In the genomic region with DNA sequence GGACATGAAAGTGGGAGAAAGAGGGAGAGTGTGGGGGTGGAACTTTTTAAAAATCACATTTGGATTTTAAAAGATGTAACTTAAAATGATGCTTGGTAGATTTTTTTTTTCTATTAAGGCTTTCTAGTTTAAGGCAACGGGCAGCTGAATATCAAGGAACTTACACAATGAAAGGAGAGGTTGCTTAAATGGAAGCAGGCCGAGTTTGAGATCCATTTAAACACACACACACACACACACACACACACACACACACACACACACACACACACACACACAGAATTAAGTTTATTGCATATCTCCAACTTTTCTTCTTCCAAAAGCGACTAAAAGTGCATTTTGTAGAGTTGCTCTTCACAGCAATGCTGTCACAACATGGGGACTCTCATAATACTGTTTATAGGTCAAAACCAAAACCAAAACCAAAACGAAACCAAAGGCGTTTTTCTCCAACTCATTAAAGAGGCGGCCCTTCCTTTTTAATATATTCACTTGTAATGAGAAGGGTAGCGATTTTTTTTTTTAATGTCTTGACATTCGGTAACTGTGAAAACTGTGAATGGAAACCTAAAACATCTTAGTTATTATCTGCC, we compare ENCODE assay signal across 7 mouse cellular contexts. TPM values are rescaled to one million over a fixed set of nuclear protein-coding genes. Genes with fewer than 3 reads are reported as not detected.
DNase-seq lines count a peak whose midpoint lies in the region; ATAC-seq and TF ChIP-seq lines count a peak whose summit lies in the region.

No protein-coding gene starts in this region.

- no peak for TF ChIP-seq CTCF in lung, embryonic 14.5 days (IDR thresholded peaks at IDR 0.05; ENCODE audit: low read depth)

- no peak for ATAC-seq in lung, embryonic 14.5 days (ENCODE audit: insufficient read depth)
- no peak for ATAC-seq in embryonic facial prominence, embryonic 14.5 days (ENCODE audit: low read depth)
- no peak for ATAC-seq in intestine, embryonic 16.5 days
- no peak for ATAC-seq in neural tube, embryonic 14.5 days (ENCODE audit: low read depth)

- DNase-seq in lung, embryonic 14.5 days: peak; percentile 51
- no peak for DNase-seq in lung, postnatal 10 days
- no peak for DNase-seq in embryonic facial prominence, embryonic 14.5 days (ENCODE audit: low spot score)
- DNase-seq in B cell, adult 2 months: no peak
- DNase-seq in spleen, postnatal 14 days (ENCODE audit: low spot score in 2 of 2): no peak

- no peaks in the 10 kb centered on the region for H3K9me3 ChIP-seq in lung, embryonic 14.5 days (ENCODE audit: low read depth, low read length)
- H3K9me3 ChIP-seq in embryonic facial prominence, embryonic 14.5 days (ENCODE audit: control insufficient read depth, low read length): no peaks in the 10 kb centered on the region
- no peaks in the 10 kb centered on the region for H3K9me3 ChIP-seq in intestine, embryonic 16.5 days (ENCODE audit: control insufficient read depth, low read length)
- no peaks in the 10 kb centered on the region for H3K9me3 ChIP-seq in neural tube, embryonic 14.5 days (ENCODE audit: control insufficient read depth, low read length)

- WGBS in lung, embryonic 14.5 days: 9% methylated on average over 8 of the region's 8 CpGs
- 12% methylated on average over 8 of the region's 8 CpGs for WGBS in embryonic facial prominence, embryonic 14.5 days
- WGBS in intestine, embryonic 16.5 days: 27% methylated on average over 8 of the region's 8 CpGs
- WGBS in neural tube, embryonic 14.5 days: 7% methylated on average over 8 of the region's 8 CpGs

- peaks cover 3% of the 10 kb centered on the region for H3K4me1 ChIP-seq in lung, embryonic 14.5 days (ENCODE audit: insufficient read depth)
- H3K4me1 ChIP-seq in embryonic facial prominence, embryonic 14.5 days (ENCODE audit: control insufficient read depth, insufficient read depth, low read length): peaks cover 3% of the 10 kb centered on the region; the same call in 1 of the 2 replicates
- H3K4me1 ChIP-seq in intestine, embryonic 16.5 days (ENCODE audit: control insufficient read depth, insufficient read depth, low read length): peaks cover 8% of the 10 kb centered on the region
- H3K4me1 ChIP-seq in neural tube, embryonic 14.5 days (ENCODE audit: control insufficient read depth, insufficient read depth, low read length): no peaks in the 10 kb centered on the region

- H3K4me2 ChIP-seq in lung, embryonic 14.5 days: peak overlapping the region; percentile 99
- H3K4me2 ChIP-seq in embryonic facial prominence, embryonic 14.5 days (ENCODE audit: low read depth, low read length): peak overlapping the region; percentile 94
- H3K4me2 ChIP-seq in intestine, embryonic 16.5 days (ENCODE audit: low read depth, low read length): peak overlapping the region; percentile 83
- H3K4me2 ChIP-seq in neural tube, embryonic 14.5 days (ENCODE audit: low read depth, low read length): peak overlapping the region; percentile 97

- H3K4me3 ChIP-seq in lung, embryonic 14.5 days (ENCODE audit: low read depth, low read length): peak overlapping the region; percentile 75
- H3K4me3 ChIP-seq in embryonic facial prominence, embryonic 14.5 days (ENCODE audit: low read depth, low read length): peak overlapping the region; percentile 75
- peak overlapping the region; percentile 84 for H3K4me3 ChIP-seq in intestine, embryonic 16.5 days (ENCODE audit: low read length)
- peak overlapping the region; percentile 85 for H3K4me3 ChIP-seq in neural tube, embryonic 14.5 days (ENCODE audit: low read depth, low read length)

- peak overlapping the region; percentile 77 for H3K9ac ChIP-seq in lung, embryonic 14.5 days
- H3K9ac ChIP-seq in embryonic facial prominence, embryonic 14.5 days (ENCODE audit: low read depth, low read length): peak overlapping the region; percentile 92
- peak overlapping the region; percentile 83 for H3K9ac ChIP-seq in intestine, embryonic 16.5 days (ENCODE audit: low read depth, low read length)
- H3K9ac ChIP-seq in neural tube, embryonic 14.5 days (replicated peaks; ENCODE audit: low read depth, low read length): peak overlapping the region; percentile 93

- no peaks in the 10 kb centered on the region for H3K36me3 ChIP-seq in lung, embryonic 14.5 days (ENCODE audit: insufficient read depth)
- H3K36me3 ChIP-seq in embryonic facial prominence, embryonic 14.5 days (ENCODE audit: control insufficient read depth, insufficient read depth, low read length): no peaks in the 10 kb centered on the region
- H3K36me3 ChIP-seq in intestine, embryonic 16.5 days (ENCODE audit: control insufficient read depth, insufficient read depth, low read length): no peaks in the 10 kb centered on the region
- no peaks in the 10 kb centered on the region for H3K36me3 ChIP-seq in neural tube, embryonic 14.5 days (ENCODE audit: control insufficient read depth, insufficient read depth, low read length)

- no peaks in the 10 kb centered on the region for H3K27me3 ChIP-seq in lung, embryonic 14.5 days (ENCODE audit: insufficient read depth, low read length)
- 0 out of 2 replicates have a peak, but pooled peaks cover 2% of the 10 kb centered on the region for H3K27me3 ChIP-seq in embryonic facial prominence, embryonic 14.5 days (replicated peaks; ENCODE audit: control insufficient read depth, insufficient read depth, low read length)
- no peaks in the 10 kb centered on the region for H3K27me3 ChIP-seq in intestine, embryonic 16.5 days (replicated peaks; ENCODE audit: control insufficient read depth, insufficient read depth, low read length)
- no peaks in the 10 kb centered on the region for H3K27me3 ChIP-seq in neural tube, embryonic 14.5 days (ENCODE audit: control insufficient read depth, insufficient read depth, low read length)

- H3K27ac ChIP-seq in lung, embryonic 14.5 days (ENCODE audit: low read depth): peak overlapping the region; percentile 97
- peak overlapping the region; percentile 99; the same call in 1 of the 2 replicates for H3K27ac ChIP-seq in embryonic facial prominence, embryonic 14.5 days (replicated peaks; ENCODE audit: low read depth, low read length)
- peak overlapping the region; percentile 97; the same call in 1 of the 2 replicates for H3K27ac ChIP-seq in intestine, embryonic 16.5 days (ENCODE audit: low read length)
- H3K27ac ChIP-seq in neural tube, embryonic 14.5 days (ENCODE audit: low read depth, low read length): peak overlapping the region; percentile 99; the same call in 1 of the 2 replicates

RNA-seq across cellular contexts. Expression of gene Hivep2, which starts 1.9 kb away (rescaled TPM):
- 5.1 and 5.3 TPM in 2 replicates for polyA plus RNA-seq in lung, embryonic 14.5 days (2014; fragmentation: Nextera tagmentation; extraction: Ambion mirVana)
- polyA plus RNA-seq in embryonic facial prominence, embryonic 14.5 days (2014; fragmentation: Nextera tagmentation; extraction: Ambion mirVana): 14.8 and 15.6 TPM in 2 replicates
- 3.4 and 3.6 TPM in 2 replicates for polyA plus RNA-seq in intestine, embryonic 16.5 days (2015; fragmentation: Nextera tagmentation; extraction: Ambion mirVana)
- 16.7 and 21.0 TPM in 2 replicates for polyA plus RNA-seq in neural tube, embryonic 14.5 days (2014; fragmentation: Nextera tagmentation; extraction: Ambion mirVana)
